Mouse (Mus musculus): ENCODE data around the gene Spem1. TPM values are rescaled to one million over a fixed set of nuclear protein-coding genes. Genes with fewer than 3 reads are reported as not detected.

Gene Spem1
- total RNA-seq, 2 experiments from 2014 or later, result not detected

Other genes starting within 250 kb of the Spem1 start
- 1 to 10 TPM; 9.2 to 9.7 TPM for gene Wrap53, start 241.9 kb downstream of the Spem1 start, total RNA-seq (2021)
- gene Trp53, start 241.8 kb downstream of the Spem1 start, total RNA-seq (2021), result 10 to 100 TPM; 63.3 to 64.7 TPM
- 10 to 100 TPM; 28.5 to 45.4 TPM for gene Atp1b2, start 216.2 kb downstream of the Spem1 start, total RNA-seq (2021)
- gene Shbg, start 204.3 kb downstream of the Spem1 start, total RNA-seq (2021), result not detected
- gene Sat2, start 200.2 kb downstream of the Spem1 start, total RNA-seq (2021), result 10 to 100 TPM in 1 of 2 experiments, 1 to 10 TPM in 1; 5.7 to 11.3 TPM
- gene Fxr2, start 189.2 kb downstream of the Spem1 start, total RNA-seq (2021), result 10 to 100 TPM; 80.5 to 88.4 TPM
- gene Sox15, start 166.9 kb downstream of the Spem1 start, total RNA-seq (2021), result not detected
- gene Mpdu1, start 159.5 kb downstream of the Spem1 start, total RNA-seq (2021), result 100 to 1,000 TPM in 1 of 2 experiments, 10 to 100 TPM in 1; 91.4 to 126 TPM
- gene Cd68, start 156.0 kb downstream of the Spem1 start, total RNA-seq (2021), result 10 to 100 TPM; 20.1 to 28.6 TPM
- gene Eif4a1, start 149.8 kb downstream of the Spem1 start, total RNA-seq (2021), result 100 to 1,000 TPM; 678 to 712 TPM
- 10 to 100 TPM; 70.6 to 80.4 TPM for gene Senp3, start 140.1 kb downstream of the Spem1 start, total RNA-seq (2021)
- gene Tnfsf13, start 136.4 kb downstream of the Spem1 start, total RNA-seq (2021), result 1 to 10 TPM; 1.7 to 2.5 TPM
- gene Tnfsf12, start 126.3 kb downstream of the Spem1 start, total RNA-seq (2021), result 10 to 100 TPM; 21.5 to 22.9 TPM
- gene Tnfsfm13, start 126.1 kb downstream of the Spem1 start, total RNA-seq (2021), result 1 to 10 TPM; 4.0 to 4.9 TPM
- gene Polr2a, start 63.5 kb downstream of the Spem1 start, total RNA-seq (2021), result 10 to 100 TPM; 86.4 to 90.3 TPM
- not detected for gene Slc35g3, start 60.2 kb downstream of the Spem1 start, total RNA-seq (2021)
- 10 to 100 TPM; 57.7 to 63.8 TPM for gene Zbtb4, start 56.3 kb downstream of the Spem1 start, total RNA-seq (2021)
- 1 to 10 TPM; 1.1 to 1.8 TPM for gene Chrnb1, start 26.2 kb downstream of the Spem1 start, total RNA-seq (2021)
- gene Fgf11, start 20.3 kb downstream of the Spem1 start, total RNA-seq (2021), result 1 to 10 TPM; 3.9 to 8.6 TPM
- gene Tmem102, start 16.6 kb downstream of the Spem1 start, total RNA-seq (2021), result under 1 TPM; 0.17 to 0.26 TPM
- not detected for gene Gm39566, start 6.9 kb downstream of the Spem1 start, total RNA-seq (2021)
- not detected for gene Spem2, start 3.7 kb downstream of the Spem1 start, total RNA-seq (2021)
- 10 to 100 TPM; 14.4 to 22.3 TPM for gene Nlgn2, start 15.6 kb upstream of the Spem1 start, total RNA-seq (2021)
- gene Tmem256, start 16.3 kb upstream of the Spem1 start, total RNA-seq (2021), result 100 to 1,000 TPM; 144 to 166 TPM
- 10 to 100 TPM; 49.3 to 50.4 TPM for gene Plscr3, start 24.2 kb upstream of the Spem1 start, total RNA-seq (2021)
- not detected for gene Tnk1, start 36.5 kb upstream of the Spem1 start, total RNA-seq (2021)
- not detected for gene Tmem95, start 55.8 kb upstream of the Spem1 start, total RNA-seq (2021)
- gene Kctd11, start 59.2 kb upstream of the Spem1 start, total RNA-seq (2021), result 1 to 10 TPM; 4.2 to 5.4 TPM
- gene Acap1, start 73.4 kb upstream of the Spem1 start, total RNA-seq (2021), result under 1 TPM; 0.23 to 0.89 TPM
- gene 2810408A11Rik, start 78.8 kb upstream of the Spem1 start, total RNA-seq (2021), result 1 to 10 TPM in 1 of 2 experiments, under 1 TPM in 1; 0.46 to 1.4 TPM
- 10 to 100 TPM; 42.5 to 47.5 TPM for gene Neurl4, start 78.9 kb upstream of the Spem1 start, total RNA-seq (2021)
- 10 to 100 TPM; 47.1 to 47.6 TPM for gene Gps2, start 91.7 kb upstream of the Spem1 start, total RNA-seq (2021)
- gene Eif5a, start 99.8 kb upstream of the Spem1 start, total RNA-seq (2021), result 100 to 1,000 TPM; 619 to 640 TPM
- gene Ybx2, start 113.6 kb upstream of the Spem1 start, total RNA-seq (2021), result 10 to 100 TPM; 11.5 to 11.8 TPM
- 10 to 100 TPM; 60.2 to 90.0 TPM for gene Slc2a4, start 126.0 kb upstream of the Spem1 start, total RNA-seq (2021)
- 1 to 10 TPM in 1 of 2 experiments, not detected in 1; 1.2 TPM for gene Cldn7, start 142.6 kb upstream of the Spem1 start, total RNA-seq (2021)
- 100 to 1,000 TPM; 112 to 132 TPM for gene Ctdnep1, start 159.0 kb upstream of the Spem1 start, total RNA-seq (2021)
- gene Elp5, start 160.3 kb upstream of the Spem1 start, total RNA-seq (2021), result 10 to 100 TPM; 66.4 to 80.3 TPM
- gene Gabarap, start 169.0 kb upstream of the Spem1 start, total RNA-seq (2021), result 100 to 1,000 TPM; 421 to 450 TPM
- 10 to 100 TPM; 54.6 to 57.1 TPM for gene Phf23, start 173.6 kb upstream of the Spem1 start, total RNA-seq (2021)
- 10 to 100 TPM; 15.6 to 17.4 TPM for gene Dvl2, start 178.4 kb upstream of the Spem1 start, total RNA-seq (2021)
- gene Acadvl, start 193.2 kb upstream of the Spem1 start, total RNA-seq (2021), result 100 to 1,000 TPM; 543 to 557 TPM
- gene Dlg4, start 194.8 kb upstream of the Spem1 start, total RNA-seq (2021), result 10 to 100 TPM; 27.4 to 40.4 TPM
- under 1 TPM in 1 of 2 experiments, not detected in 1; 0.33 TPM for gene Asgr1, start 231.9 kb upstream of the Spem1 start, total RNA-seq (2021)

Measured in adrenal gland, postnatal 36 days (tissue).